Mouse (Mus musculus) intestine, postnatal 0 days (tissue): ENCODE results near the gene 1700037C18Rik. TPM values are rescaled to one million over a fixed set of nuclear protein-coding genes. Genes with fewer than 3 reads are reported as not detected.

Experiments used
- ATAC-seq: fragments of 200-750 bp; cut with Nextera tagmentation; 2 replicates; pipeline ENCODE4 v1.8.0; 2017; ENCODE audit warnings: mild to moderate bottlenecking, moderate TSS enrichment, moderate library complexity
- H3K27ac ChIP-seq: fragments of 300-500 bp; sonication (generic); 2 replicates; pipeline ENCODE4 v1.5.1; 2014; ENCODE audit warnings: mild to moderate bottlenecking, low read depth, low read length, moderate library complexity
- H3K27me3 ChIP-seq: fragments of 300-500 bp; sonication (generic); replicated peaks from 2 replicates; pipeline ENCODE4 v1.6.1; 2014; ENCODE audit warnings: low read length, mixed read lengths; ENCODE audit not compliant: control insufficient read depth, insufficient read depth
- H3K36me3 ChIP-seq: fragments of 300-500 bp; sonication (generic); 2 replicates; pipeline ENCODE4 v1.6.1; 2014; ENCODE audit warnings: mild to moderate bottlenecking, moderate library complexity; ENCODE audit not compliant: control insufficient read depth, insufficient read depth
- H3K4me1 ChIP-seq: fragments of 300-500 bp; sonication (generic); replicated peaks from 2 replicates; pipeline ENCODE4 v1.6.1; 2014; ENCODE audit warnings: antibody characterized with exemption, low read length, mixed read lengths; ENCODE audit not compliant: control insufficient read depth, insufficient read depth
- H3K4me2 ChIP-seq: fragments of 300-500 bp; sonication (generic); replicated peaks from 2 replicates; pipeline ENCODE4 v1.6.1; 2014; ENCODE audit warnings: low read depth, mild to moderate bottlenecking, moderate library complexity
- H3K4me3 ChIP-seq: fragments of 300-500 bp; sonication (generic); 2 replicates; pipeline ENCODE4 v1.5.1; 2014; ENCODE audit warnings: low read depth, low read length
- H3K9ac ChIP-seq: fragments of 300-500 bp; sonication (generic); 2 replicates; pipeline ENCODE4 v1.6.1; 2014; ENCODE audit warnings: mild to moderate bottlenecking, low read depth, low read length
- H3K9me3 ChIP-seq: fragments of 300-500 bp; sonication (generic); 2 replicates; pipeline ENCODE4 v1.6.1; 2016; ENCODE audit warnings: mixed run types; ENCODE audit not compliant: control insufficient read depth
- CTCF ChIP-seq: sonication (generic); IDR thresholded peaks from 2 replicates; pipeline ENCODE4 v1.5.1; 2016; ENCODE audit warnings: low read depth, mild to moderate bottlenecking, control low read depth, antibody characterized with exemption, moderate library complexity
- WGBS: fragments of 180-500 bp; shearing (Covaris S2); extraction: QIAGEN DNeasy Blood & Tissue Kit; methylation state at CpG from one replicate; pipeline ENCODE4 v1.1.7; 2014; 5-methylcytosine and 5-hydroxymethylcytosine counted together
- microRNA-seq: library from miRNA; unstranded; fragments of <30 nt; microRNA quantifications from one replicate; pipeline ENCODE4, GENCODE M21; 2016
- polyA plus RNA-seq: library from polyadenylated mRNA; unstranded; fragments of >200 nt; fragmentation: Nextera tagmentation; extraction: Ambion mirVana; gene quantifications from 2 replicates; pipeline ENCODE4 v1.2.1, GENCODE M21; 2015

Gene 1700037C18Rik
- polyA plus RNA-seq, 1 experiment from 2014 or later = 5.5 TPM

GRCm38 (mm10) chr16:3846711-3847518, 61.6 kb downstream of the 1700037C18Rik start, which contains the start of gene Zfp174:
Gene Zfp174 (plus strand): TSS chr16:3847268.
- Histone ChIP-seq H3K4me3 (peak within 1 kb of the TSS; percentile 59), H3K4me1 (no peaks in the 10 kb centered on the region), H3K36me3 (no peaks in the 10 kb centered on the region), H3K27me3 (no peaks in the 10 kb centered on the region), H3K4me2 (peak within 1 kb of the TSS; percentile 74), H3K9me3 (no peaks in the 10 kb centered on the region), H3K9ac (peak within 1 kb of the TSS; percentile 63), H3K27ac (no peak within 1 kb of the TSS)
- TF ChIP-seq CTCF = no peak
- peak; percentile 98 for ATAC-seq
- 2% methylated on average over 38 of the region's 38 CpGs for WGBS

Small RNA genes within 50 kb of the gene (microRNA-seq; reads per million reads assigned to microRNA genes)
- gene Gm23493 = not detected

Other genes with a start within 250 kb of the 1700037C18Rik start
- gene Mefv, start 190.6 kb downstream of the 1700037C18Rik start, polyA plus RNA-seq = 0.12 and 0.18 TPM in 2 replicates
- gene Zfp263, start 164.6 kb downstream of the 1700037C18Rik start, polyA plus RNA-seq = 14.7 and 16.3 TPM in 2 replicates
- not detected in 2 replicates for gene Olfr15, start 77.8 kb downstream of the 1700037C18Rik start, polyA plus RNA-seq
- 0.35 and 0.44 TPM in 2 replicates for gene Zfp174, start 61.4 kb downstream of the 1700037C18Rik start, polyA plus RNA-seq
- gene Naa60, start 36.3 kb downstream of the 1700037C18Rik start, polyA plus RNA-seq = 34.0 and 35.4 TPM in 2 replicates
- gene Zfp597, start 24.1 kb downstream of the 1700037C18Rik start, polyA plus RNA-seq = 2.2 and 2.7 TPM in 2 replicates
- gene Gm20695, start 24.0 kb downstream of the 1700037C18Rik start, polyA plus RNA-seq = 0.72 and 1.2 TPM in 2 replicates
- gene Cluap1, start 112 bp upstream of the 1700037C18Rik start, polyA plus RNA-seq = 9.1 and 9.2 TPM in 2 replicates
- gene Nlrc3, start 67.9 kb upstream of the 1700037C18Rik start, polyA plus RNA-seq = 0.46 and 0.50 TPM in 2 replicates
- gene Slx4, start 95.1 kb upstream of the 1700037C18Rik start, polyA plus RNA-seq = 5.6 and 6.0 TPM in 2 replicates
- 8.0 and 8.9 TPM in 2 replicates for gene Dnase1, start 128.3 kb upstream of the 1700037C18Rik start, polyA plus RNA-seq
- gene Trap1, start 169.1 kb upstream of the 1700037C18Rik start, polyA plus RNA-seq = 33.9 and 35.3 TPM in 2 replicates